Mouse (Mus musculus) erythroblast, adult 5-6 weeks (primary cell): ENCODE data around the gene Abhd12. TPM values are rescaled to one million over a fixed set of nuclear protein-coding genes. Genes with fewer than 3 reads are reported as not detected.
"Not testable (repeated sequence)": the region's sequence is repeated elsewhere in the genome, so short reads cannot be mapped to it uniquely, and the experiment has no call there.

Experiments
- ATAC-seq: replicated peaks from 2 replicates; pipeline ENCODE4 v1.8.0; 2016; ENCODE audit warnings: moderate number of reproducible peaks, mild to moderate bottlenecking, moderate TSS enrichment, inconsistent platforms; ENCODE audit not compliant: poor library complexity, low FRiP score, severe bottlenecking
- total RNA-seq, 2 experiments: library from RNA; stranded (forward) in 1 of 2; stranded (reverse) in 1 of 2; fragments of 150-400 nt in 1 of 2; fragments of 200-764, 138-1000 nt in 1 of 2; gene quantifications; 2 replicates each; pipeline versions ENCODE4 v1.2.3 to v1.2.4; 2015 to 2017; ENCODE audit warnings: low replicate concordance in 2 of 2

Gene Abhd12
- total RNA-seq, 2 experiments from 2014 or later, result 26.1 to 42.8 TPM

DNA sequence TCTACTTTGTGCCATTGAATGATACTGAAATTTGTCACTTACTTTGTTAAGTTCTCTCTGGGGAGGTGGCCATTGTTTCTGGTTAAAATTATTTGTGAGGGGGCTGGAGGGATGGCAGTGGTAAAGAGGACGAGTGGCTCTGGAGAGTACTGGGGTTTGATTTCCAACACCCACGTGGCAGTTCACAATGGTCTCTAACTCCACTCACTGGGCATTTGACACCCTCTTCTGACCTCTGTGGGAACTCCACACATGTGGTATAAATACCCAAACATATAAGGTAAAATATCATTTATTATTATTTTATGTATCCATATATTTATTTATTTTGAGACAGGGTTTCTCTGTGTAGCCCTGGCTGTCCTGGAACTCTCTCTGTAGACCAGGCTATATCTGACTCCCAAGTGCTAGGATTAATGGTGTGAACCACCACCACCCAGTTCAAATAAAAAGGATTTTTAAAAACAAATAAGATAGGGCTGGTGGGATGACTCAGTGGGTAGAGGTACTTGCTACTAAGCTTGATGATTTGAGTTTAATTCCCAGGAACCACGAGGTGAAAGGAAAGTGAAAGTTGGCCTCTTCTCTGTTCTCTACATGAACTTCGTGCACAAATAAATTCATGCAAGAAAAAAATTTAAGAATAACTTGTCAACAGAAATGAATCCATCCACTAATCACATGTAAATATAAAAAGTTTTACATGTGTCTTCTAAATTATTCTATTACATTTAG, 10.4 kb upstream of the Abhd12 start:
- no peak for ATAC-seq

DNA sequence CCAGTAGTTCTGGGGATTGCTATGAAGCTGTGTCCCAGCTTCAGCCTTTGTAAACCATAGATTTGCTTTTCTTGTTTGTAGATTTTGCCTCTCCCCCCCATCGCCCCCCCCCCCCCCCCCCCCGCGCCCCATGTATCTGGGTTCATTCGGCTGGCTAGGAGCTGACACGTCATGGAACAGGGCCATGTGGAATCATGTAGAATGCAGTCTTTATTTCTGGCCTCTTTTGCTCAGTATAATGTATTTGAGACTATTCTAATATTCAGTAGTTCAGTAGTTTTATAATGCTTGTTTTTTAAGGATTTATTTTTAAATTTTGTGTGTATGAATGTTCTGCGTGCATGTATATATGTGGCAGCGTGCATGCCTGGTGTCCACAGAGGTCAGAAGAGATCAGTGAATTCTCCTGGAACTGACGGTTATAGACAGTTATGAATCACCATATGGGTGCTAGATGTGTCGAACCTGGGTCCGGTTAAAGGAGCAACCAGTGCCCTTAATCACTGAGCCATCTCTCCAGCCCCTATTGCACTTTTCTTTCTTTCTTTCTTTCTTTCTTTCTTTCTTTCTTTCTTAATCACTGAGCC, 5.8 kb upstream of the Abhd12 start:
- ATAC-seq, result no peak

DNA sequence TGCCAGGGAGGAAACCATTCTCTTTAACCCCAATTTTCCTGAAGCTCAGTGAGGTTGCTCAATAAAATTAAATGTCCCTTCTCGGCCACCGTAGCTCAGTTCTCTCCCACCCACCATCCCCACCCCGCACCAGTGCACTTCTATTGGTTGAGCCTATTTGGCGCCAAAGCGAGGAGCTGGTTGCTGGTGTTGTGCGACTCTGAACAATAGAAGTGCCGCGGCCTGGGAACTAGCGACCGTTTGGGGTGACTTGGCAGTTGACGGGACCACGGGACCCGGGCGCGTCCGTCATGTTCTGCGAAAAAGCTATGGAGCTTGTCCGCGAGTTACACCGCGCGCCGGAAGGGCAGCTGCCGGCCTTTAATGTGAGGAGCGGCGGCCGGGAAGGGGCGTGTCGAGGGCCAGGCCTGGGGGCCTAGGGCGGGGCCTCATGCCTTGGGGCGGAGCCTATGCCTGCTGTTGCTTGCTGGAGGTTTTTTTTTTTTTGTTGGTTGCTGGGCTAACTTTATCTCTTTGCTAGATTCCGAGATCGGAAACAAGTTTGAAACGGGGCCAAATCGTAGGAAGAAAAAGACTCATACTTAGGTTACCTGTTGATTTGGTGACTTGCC, 5.0 kb upstream of the Abhd12 start:
- peak; percentile 95 for ATAC-seq

DNA sequence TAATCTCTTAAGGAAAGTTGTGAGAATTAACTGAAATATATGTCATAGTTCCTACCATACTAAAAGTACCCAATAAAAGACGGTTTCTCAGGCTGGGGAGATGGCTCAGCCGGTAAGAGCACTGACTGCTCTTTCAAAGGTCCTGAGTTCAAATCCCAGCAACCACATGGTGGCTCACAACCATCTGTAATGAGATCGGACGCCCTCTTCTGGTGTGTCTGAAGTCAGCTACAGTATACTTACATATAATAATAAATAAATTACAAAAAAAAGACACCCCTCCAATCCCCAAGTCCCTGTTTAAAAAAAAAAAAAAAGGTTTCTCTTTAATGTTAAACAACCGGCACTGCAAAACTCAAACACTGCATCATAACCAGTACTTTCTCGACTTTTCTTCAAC, 4.3 kb upstream of the Abhd12 start:
- not testable (repeated sequence) for ATAC-seq

DNA sequence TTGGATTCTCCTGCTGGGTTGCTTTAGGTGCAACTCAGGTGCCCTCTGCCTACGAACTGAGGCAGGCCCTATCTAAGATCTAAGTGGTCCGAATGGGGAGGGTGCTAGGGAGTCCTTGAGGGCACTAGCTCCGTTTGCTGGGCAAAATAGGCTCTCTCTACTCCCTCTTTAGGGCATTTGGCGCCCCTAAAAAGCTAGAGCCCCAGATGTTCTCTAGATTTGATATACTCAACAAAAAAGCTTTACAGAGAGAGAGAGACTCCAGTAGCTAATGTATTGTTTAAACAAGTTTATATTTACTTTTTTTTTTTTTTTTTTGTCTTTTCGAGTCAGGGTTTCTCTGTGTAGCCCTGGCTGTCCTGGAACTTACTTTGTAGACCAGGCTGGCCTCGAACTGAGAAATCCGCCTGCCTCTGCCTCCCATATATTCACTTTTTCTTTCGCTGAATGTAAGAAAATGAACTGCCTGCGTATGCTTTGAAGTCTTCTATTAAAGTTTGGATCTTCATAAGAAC, 452 bp upstream of the Abhd12 start, which contains the start of gene Gins1:
Gins1 (plus strand) TSS at position 465 of the 515 bp plus-strand sequence.
- peak; percentile 68 for ATAC-seq

DNA sequence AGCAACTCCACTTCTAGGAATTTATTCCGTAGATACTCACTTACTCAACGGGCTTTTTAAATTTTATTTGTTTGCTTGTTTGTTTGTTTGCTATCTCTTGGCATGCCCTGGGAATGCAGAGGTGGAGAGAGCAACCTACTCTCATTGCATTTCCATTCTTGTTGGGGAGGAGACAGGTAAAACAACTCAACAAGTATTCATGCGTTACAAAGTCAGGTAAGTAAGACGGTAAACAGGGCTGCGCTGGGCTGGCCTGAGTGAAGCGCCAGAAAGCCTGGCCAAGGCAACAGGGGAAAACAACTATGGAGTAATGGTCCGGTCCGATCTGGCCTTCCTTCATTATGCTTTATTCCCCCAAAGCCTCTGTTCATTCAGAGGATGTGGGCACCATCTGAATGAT, 2.2 kb downstream of the Abhd12 start:
- no peak for ATAC-seq

DNA sequence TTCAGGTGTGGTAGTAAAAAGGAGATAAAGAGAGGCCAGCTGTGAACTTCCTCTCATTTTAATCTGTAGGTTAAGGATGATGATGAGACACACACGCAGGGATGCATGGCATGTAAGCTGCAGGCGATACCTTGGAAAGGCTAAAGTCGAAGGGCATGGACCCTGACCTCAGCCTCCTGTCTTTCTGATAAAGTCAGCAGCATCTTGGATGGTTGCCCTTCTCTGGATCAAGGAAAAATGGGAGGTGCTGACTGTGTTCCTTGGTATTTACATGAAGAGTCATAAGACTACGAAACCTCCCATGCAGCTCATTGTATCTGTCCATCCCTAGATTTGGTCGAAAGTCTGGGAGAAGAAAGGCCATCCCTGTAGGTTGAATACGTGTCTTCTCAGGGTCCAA, 4.2 kb downstream of the Abhd12 start:
- no peak for ATAC-seq

DNA sequence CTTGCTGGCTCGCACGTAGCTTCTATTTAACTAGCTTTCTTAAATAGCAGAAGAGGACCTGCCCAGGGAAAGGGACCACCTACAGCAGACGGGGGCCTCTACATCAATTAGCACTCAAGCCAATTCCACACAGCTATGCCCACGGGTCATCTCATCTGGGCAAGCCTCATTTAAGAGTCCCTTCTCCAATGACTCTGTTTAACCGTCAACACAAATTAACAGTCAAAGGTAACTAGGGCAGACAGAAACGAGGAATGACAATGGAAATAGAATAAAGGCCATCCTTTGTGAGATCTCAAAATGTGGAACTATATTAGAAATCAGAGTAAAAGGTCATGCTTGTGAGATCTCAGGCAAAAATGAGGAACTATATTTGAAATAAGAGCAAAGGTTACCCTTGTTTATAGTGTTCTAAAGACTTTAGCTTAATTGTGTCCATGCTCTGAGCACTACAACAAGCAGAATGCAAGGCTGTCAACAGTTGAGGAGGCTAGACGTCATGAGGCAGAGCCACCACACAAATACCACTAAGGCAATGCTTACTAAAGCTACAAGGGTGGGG, 8.8 kb downstream of the Abhd12 start:
- no peak for ATAC-seq

DNA sequence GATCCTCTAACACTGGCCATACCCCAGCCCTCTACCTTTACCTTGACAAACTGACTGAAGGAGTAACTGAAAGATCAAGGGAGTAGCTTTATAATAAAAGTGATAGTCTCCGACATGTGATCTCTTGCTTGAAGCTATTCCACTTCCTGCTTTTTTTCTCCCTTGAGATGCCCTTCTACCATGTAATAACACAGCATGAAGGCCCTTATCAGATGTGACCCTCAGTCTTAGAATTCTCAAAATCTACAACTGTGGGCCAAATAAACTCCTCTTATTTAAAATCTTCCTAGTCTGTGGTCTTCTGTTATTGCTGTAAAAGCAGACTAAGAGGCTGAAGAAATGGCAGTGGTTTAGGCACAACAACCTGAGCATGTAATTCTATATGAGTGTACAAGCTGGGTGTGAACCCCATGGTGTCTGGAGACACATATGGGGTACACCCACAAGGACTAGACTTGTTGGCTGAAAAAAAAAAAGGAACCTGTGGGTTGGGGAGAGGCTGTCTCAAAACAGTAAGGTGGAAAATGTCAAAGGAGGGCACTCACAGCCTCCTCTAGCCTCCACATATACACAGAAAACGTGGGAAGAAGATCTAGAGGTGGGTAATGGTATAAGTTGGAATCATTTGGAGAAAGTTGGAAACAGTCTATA, 9.8 kb downstream of the Abhd12 start:
- no peak for ATAC-seq

DNA sequence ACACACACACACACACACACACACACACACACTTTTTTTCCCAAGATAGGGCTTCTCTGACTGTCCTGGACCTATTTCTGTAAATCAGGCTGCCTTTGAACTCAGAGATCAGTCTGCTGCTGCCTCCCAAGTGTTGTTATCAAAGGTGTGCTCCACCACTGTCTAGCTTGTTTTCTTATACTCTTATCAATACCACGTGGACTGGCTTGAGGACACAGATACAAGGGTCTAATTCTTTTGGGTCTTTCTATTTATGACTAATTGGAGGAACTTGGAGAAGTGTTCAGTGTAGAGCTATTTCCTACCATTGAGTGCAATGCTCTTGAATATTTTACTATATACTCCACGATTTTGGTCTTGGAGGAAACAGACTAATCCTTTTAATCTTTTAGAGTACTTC, 17.2 kb downstream of the Abhd12 start:
- ATAC-seq, result no peak

DNA sequence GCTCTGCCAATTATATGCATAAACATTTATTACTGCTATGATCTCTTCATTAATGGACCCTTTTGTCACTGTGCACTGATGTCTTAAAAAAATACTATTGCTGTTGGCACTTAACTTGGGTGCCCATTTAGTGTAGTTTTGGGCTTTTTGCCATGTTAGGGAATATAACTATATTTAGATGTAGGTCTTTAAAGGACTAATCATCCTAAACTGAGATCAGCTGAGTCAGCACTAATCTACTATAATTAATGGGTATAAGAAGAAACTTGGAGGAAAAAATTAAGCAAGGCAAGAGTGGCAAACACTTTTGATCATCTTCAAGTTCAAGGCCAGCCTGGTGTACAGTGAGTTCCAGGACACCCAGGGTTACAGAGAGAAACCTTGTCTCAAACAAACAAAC, 18.2 kb downstream of the Abhd12 start:
- no peak for ATAC-seq

DNA sequence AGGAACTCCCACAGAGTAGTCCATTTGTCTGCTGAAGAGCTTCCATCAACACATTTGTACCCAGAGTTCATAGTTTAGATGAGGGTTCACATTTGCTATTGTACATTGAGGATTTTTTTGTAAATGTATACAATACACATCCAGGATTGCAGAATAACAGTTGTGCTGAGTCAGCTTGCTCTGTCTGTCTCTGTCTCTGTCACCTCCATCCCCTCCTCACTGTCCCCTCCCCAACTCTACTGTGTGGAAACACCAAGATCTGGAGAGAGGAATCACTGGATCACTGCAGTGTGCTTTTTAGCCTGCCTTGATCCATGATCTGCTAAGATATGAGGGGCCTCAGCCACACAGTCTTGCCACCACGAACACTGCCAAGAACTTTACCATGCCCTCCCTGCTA, 18.7 kb downstream of the Abhd12 start:
- no peak for ATAC-seq

DNA sequence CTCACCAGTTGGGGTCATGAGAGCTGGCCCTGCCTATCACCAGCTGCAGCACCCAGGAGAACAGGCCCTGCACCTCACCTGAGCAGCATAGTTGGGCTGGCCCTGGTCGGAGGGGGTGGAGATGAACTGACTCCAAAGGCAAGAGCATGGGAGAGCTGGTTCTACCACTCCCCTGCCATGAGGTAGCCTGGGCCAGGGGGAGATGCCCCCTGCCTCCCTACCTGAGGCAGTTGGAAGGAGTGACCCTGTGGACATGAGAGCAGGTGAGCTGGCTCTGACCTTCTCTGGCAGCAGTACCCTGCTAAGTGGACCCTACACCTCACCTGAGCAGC, 19.8 kb downstream of the Abhd12 start:
- 0 out of 2 replicates have a peak, but pooled peaks have one; percentile 17 for ATAC-seq

DNA sequence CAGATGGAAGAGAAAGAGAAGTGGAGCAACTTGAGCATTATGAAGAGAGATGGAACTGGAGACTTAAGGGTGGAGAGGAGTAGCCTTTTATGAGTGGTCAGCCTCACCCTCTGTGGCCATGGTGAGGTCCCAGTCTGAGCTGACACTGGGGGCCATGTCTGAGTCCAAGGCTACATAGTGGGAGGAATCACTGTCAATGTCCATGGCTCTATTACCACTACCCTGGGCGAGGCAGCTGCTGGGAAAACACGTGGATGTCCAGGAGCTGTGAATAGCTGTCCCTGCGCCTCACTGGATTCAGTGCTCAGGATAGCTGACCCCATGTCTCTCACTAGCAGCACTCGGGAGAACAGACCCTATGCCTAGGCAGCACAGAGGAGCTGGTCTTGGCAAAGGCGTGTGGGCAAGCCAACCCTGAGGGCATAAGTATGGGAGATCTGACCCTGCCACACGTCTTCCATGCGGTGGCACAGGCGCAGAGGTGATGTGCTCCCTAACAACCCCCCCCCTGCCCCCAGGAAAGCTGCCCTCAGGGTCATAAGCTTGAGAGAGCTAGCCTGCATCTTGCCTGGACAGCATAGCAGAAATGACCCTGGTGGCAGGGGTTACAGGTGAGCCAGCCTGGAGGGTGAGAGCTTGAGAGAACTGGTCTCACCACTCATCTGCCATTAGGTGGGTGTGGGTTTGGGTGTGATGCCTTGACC, 20.3 kb downstream of the Abhd12 start:
- ATAC-seq, result peak; percentile 38; the same call in 1 of the 2 replicates

DNA sequence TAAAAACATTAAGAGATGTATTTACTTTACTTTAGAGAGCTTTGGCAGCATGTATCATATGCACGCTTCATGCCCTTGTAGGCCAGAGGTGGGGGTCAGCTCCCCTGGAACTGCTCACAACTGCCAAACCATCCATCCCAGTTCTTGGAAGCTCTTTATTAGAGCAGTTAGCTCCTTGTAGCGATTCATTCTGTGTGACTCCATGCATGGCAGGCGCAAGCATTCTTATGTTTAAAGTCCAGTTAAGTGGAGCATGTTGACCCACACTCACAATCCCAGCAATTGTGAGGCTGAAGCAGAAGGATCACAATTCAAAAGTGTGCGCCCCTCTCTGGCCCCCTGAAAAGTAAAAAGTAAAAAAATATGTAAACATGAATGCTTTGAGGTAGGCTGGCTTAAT, 27.0 kb downstream of the Abhd12 start:
- no peak for ATAC-seq

DNA sequence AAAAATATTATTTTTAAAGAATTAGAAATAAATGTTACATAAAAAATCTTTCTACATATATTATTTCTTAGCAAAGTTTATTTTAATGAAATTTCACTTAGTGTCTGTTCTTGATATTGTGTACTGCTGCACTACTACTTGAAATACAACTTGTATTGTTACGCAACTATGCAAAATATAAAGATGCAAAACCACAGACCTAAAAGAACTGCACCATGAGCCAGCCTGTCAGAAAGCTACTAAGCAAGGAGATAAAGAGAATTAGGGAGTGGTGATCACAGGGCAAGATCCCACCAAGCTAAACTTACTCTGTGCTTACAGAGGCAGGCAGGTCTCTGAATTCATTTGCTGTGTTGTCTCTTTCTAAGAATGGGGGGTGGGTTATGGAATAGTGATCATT, 29.3 kb downstream of the Abhd12 start:
- ATAC-seq, result no peak

DNA sequence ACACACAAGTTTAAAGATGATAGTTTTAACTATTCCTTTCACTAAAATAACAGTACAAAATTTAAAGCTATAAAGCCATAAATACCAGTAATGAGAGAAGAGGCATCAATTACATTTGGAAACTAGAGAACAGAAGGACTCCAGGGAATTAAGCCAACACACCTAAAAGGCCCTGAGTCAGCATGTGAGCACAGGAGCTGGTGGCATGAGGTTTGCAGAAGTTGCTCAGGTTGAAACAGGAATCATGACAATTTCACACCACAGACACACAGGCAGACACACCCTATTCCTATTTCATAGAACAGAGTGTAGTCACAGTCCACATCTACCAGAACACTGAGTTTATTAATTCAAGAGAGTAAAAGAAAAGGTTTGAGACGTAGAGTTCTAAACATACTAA, 30.0 kb downstream of the Abhd12 start:
- ATAC-seq, result no peak

DNA sequence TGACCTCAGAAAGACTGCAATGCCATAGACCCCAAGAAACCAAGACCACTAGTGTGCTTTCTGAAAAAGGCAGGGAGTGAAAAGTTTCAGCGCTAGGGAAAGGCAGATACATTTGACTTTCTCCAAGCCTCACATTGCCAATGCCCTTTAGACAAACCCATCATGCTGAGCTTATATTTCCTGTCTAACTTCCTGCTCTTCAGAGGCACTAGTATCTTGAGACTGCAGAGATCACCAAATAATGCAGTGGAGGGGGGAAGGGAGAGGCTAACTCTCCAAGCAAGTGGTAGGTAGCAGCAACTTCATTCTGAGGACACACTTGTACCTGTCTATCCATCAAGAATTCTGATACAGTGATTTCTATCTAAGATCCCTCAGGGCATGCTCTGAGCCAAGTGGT, 35.1 kb downstream of the Abhd12 start:
- ATAC-seq, result no peak

DNA sequence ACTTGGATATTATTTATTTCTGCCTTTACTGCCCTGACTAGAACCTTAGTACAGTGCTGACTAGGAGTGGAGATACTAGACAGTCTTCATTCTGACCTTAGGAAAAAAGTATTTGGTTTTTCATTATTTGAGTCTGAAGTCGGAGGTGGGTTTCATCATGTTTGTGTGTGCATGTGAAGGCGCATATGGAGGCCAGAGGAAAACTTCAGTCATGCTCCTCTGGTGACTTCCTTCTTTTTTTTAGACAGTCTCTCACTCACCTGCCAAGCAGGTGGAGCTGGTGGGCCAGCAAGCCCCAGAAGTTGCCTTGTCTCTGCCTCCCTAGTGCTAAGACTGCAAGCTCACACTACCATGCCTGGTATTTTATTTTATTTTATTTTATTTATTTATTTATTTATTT, 37.5 kb downstream of the Abhd12 start:
- no peak for ATAC-seq

DNA sequence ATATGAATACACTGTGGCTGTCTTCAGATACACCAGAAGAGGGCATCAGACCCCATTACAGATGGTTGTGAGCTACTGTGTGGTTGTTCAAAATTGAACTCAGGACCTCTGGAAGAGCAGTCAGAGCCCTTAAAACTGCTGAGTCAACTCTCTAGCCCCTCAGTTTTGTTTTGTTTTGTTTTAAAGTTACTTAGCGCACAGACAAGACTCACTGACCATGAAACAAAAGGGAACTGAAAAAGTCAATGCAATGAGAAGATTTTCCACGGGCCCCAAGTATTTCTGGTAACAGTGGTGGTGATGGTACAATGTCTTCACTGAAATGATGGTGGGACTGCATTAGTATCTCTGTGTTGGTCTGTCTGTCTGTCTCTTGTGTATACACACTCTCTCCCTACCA, 43.4 kb downstream of the Abhd12 start:
- no peak for ATAC-seq
